Mouse (Mus musculus) CH12.LX (cell line): ENCODE results near the gene Tnik. TPM values are rescaled to one million over a fixed set of nuclear protein-coding genes. Genes with fewer than 3 reads are reported as not detected.

Experiments
- DNase-seq: peaks from one replicate; pipeline ENCODE4 v3.0.0-alpha.2; 2013; ENCODE audit errors: extremely low read depth
- H3K27ac ChIP-seq: 2 replicates; pipeline ENCODE4 v1.5.1; 2012; ENCODE audit warnings: low read depth, mild to moderate bottlenecking, control low read depth, moderate library complexity; ENCODE audit not compliant: insufficient read depth
- H3K27me3 ChIP-seq: replicated peaks from 2 replicates; pipeline ENCODE3; 2012; ENCODE audit warnings: inconsistent platforms
- H3K36me3 ChIP-seq, 2 experiments: replicated peaks in 1 of 2; 2 replicates each; pipeline versions ENCODE3 to v1.6.1; 2012; ENCODE audit warnings: inconsistent platforms in 1 of 2, low read length in 1 of 2, mild to moderate bottlenecking in 1 of 2, mixed read lengths in 1 of 2, moderate library complexity in 1 of 2; ENCODE audit not compliant: control insufficient read depth in 1 of 2, insufficient read depth in 1 of 2
- H3K4me1 ChIP-seq, 2 experiments: 2 replicates each; pipeline ENCODE4 v1.6.1; 2012; ENCODE audit warnings: inconsistent platforms in 1 of 2, moderate library complexity in 1 of 2; ENCODE audit not compliant: insufficient read depth in 2 of 2, control insufficient read depth in 1 of 2
- H3K4me2 ChIP-seq: 2 replicates; pipeline ENCODE4 v1.6.1; 2012; ENCODE audit warnings: low read depth, mild to moderate bottlenecking, control low read depth; ENCODE audit not compliant: poor library complexity, insufficient read depth, severe bottlenecking
- H3K4me3 ChIP-seq, 3 experiments: fragments of 150-350 bp in 1 of 3; sonication (generic) in 1 of 3; replicated peaks in 1 of 3; 2 replicates each; pipeline versions ENCODE3 to v1.5.1; 2011 to 2012; ENCODE audit warnings: low read depth in 2 of 3, low read length in 2 of 3, mild to moderate bottlenecking in 2 of 3, moderate library complexity in 2 of 3, control low read depth in 1 of 3, improper control_type of control experiment in 1 of 3, inconsistent platforms in 1 of 3, mixed read lengths in 1 of 3; ENCODE audit not compliant: poor library complexity in 1 of 3
- H3K79me2 ChIP-seq: replicated peaks from 2 replicates; pipeline ENCODE4 v1.6.1; 2012; ENCODE audit warnings: mild to moderate bottlenecking, moderate library complexity; ENCODE audit not compliant: control insufficient read depth, poor library complexity, insufficient read depth, severe bottlenecking; ENCODE audit errors: extremely low read depth
- H3K9ac ChIP-seq: 2 replicates; pipeline ENCODE4 v1.6.1; 2012; ENCODE audit warnings: low read depth, mild to moderate bottlenecking, control low read depth, moderate library complexity; ENCODE audit not compliant: insufficient read depth
- H3K9me3 ChIP-seq: replicated peaks from 2 replicates; pipeline ENCODE3; 2012; ENCODE audit warnings: low read length, inconsistent platforms, mixed read lengths
- CHD1 ChIP-seq: IDR thresholded peaks from 2 replicates; pipeline ENCODE4 v1.6.1; 2012; ENCODE audit warnings: low read depth, low read length, improper control_type of control experiment, inconsistent platforms
- CHD2 ChIP-seq: IDR thresholded peaks from 2 replicates; pipeline ENCODE4 v1.6.1; 2011; ENCODE audit warnings: low read length, improper control_type of control experiment
- CTCF ChIP-seq, 2 experiments: IDR thresholded peaks in 1 of 2; conservative IDR thresholded peaks in 1 of 2; 2 replicates each; pipeline ENCODE4 v1.5.1; 2011 to 2012; ENCODE audit warnings: low read depth in 2 of 2, low read length in 2 of 2, improper control_type of control experiment in 1 of 2, inconsistent platforms in 1 of 2, mild to moderate bottlenecking in 1 of 2, moderate library complexity in 1 of 2
- E2F4 ChIP-seq: IDR thresholded peaks from 2 replicates; pipeline ENCODE4 v1.6.1; 2011; ENCODE audit warnings: low read depth, low read length, improper control_type of control experiment; ENCODE audit not compliant: insufficient replicate concordance
- GABPA ChIP-seq: IDR thresholded peaks from 2 replicates; pipeline ENCODE4 v1.6.1; 2012; ENCODE audit warnings: low read depth, low read length, improper control_type of control experiment, inconsistent platforms; ENCODE audit not compliant: insufficient replicate concordance
- HCFC1 ChIP-seq: IDR thresholded peaks from 2 replicates; pipeline ENCODE4 v1.6.1; 2012; ENCODE audit warnings: low read depth, mild to moderate bottlenecking, inconsistent platforms, low read length, improper control_type of control experiment
- JUND ChIP-seq: conservative IDR thresholded peaks from 2 replicates; pipeline ENCODE4 v1.6.1; 2011; ENCODE audit warnings: low read depth, low read length, improper control_type of control experiment
- MAX ChIP-seq: IDR thresholded peaks from 2 replicates; pipeline ENCODE4 v1.6.1; 2011; ENCODE audit warnings: low read length, improper control_type of control experiment
- MAZ ChIP-seq: IDR thresholded peaks from 2 replicates; pipeline ENCODE4 v1.6.1; 2012; ENCODE audit warnings: low read depth, mild to moderate bottlenecking, inconsistent platforms, low read length, improper control_type of control experiment, moderate library complexity
- MYC ChIP-seq: IDR thresholded peaks from 2 replicates; pipeline ENCODE4 v1.6.1; 2011; ENCODE audit warnings: low read depth, mild to moderate bottlenecking, improper control_type of control experiment, low read length
- PAX5 ChIP-seq: IDR thresholded peaks from 2 replicates; pipeline ENCODE4 v1.6.1; 2012; ENCODE audit warnings: low read length, inconsistent platforms, mixed read lengths
- POLR2A ChIP-seq: IDR thresholded peaks from 2 replicates; pipeline ENCODE4 v1.6.1; 2011; ENCODE audit warnings: low read depth, mild to moderate bottlenecking, improper control_type of control experiment, low read length
- POLR2AphosphoS2 ChIP-seq: IDR thresholded peaks from 2 replicates; pipeline ENCODE4 v1.6.1; 2011; ENCODE audit warnings: low read depth, low read length, improper control_type of control experiment
- RAD21 ChIP-seq: IDR thresholded peaks from 2 replicates; pipeline ENCODE4 v1.6.1; 2011; ENCODE audit warnings: low read depth, mild to moderate bottlenecking, low read length, improper control_type of control experiment, moderate library complexity
- RCOR1 ChIP-seq: conservative IDR thresholded peaks from 2 replicates; pipeline ENCODE4 v1.6.1; 2012; ENCODE audit warnings: low read depth, mild to moderate bottlenecking, inconsistent platforms, low read length, improper control_type of control experiment
- SIN3A ChIP-seq: IDR thresholded peaks from 2 replicates; pipeline ENCODE4 v1.6.1; 2012; ENCODE audit warnings: low read length, improper control_type of control experiment, inconsistent platforms
- SMC3 ChIP-seq: IDR thresholded peaks from 2 replicates; pipeline ENCODE4 v1.6.1; 2011; ENCODE audit warnings: low read depth, low read length, improper control_type of control experiment
- TBP ChIP-seq: conservative IDR thresholded peaks from 2 replicates; pipeline ENCODE4 v1.6.1; 2011; ENCODE audit warnings: low read depth, low read length, improper control_type of control experiment
- UBTF ChIP-seq: IDR thresholded peaks from 2 replicates; pipeline ENCODE4 v1.6.1; 2012; ENCODE audit warnings: low read depth, mild to moderate bottlenecking, inconsistent platforms, low read length, improper control_type of control experiment, moderate library complexity
- USF1 ChIP-seq: IDR thresholded peaks from 2 replicates; pipeline ENCODE4 v1.6.1; 2014; ENCODE audit warnings: low read depth, mild to moderate bottlenecking, inconsistent platforms, low read length, improper control_type of control experiment
- USF2 ChIP-seq: conservative IDR thresholded peaks from 2 replicates; pipeline ENCODE4 v1.6.1; 2011; ENCODE audit warnings: low read depth, low read length, improper control_type of control experiment
- ZC3H11A ChIP-seq: IDR thresholded peaks from 2 replicates; pipeline ENCODE4 v1.6.1; 2012; ENCODE audit warnings: low read depth, mild to moderate bottlenecking, inconsistent platforms, low read length, improper control_type of control experiment
- ZKSCAN1 ChIP-seq: IDR thresholded peaks from 2 replicates; pipeline ENCODE4 v1.6.1; 2012; ENCODE audit warnings: low read depth, inconsistent platforms, low read length, improper control_type of control experiment, borderline replicate concordance
- ZMIZ1 ChIP-seq: IDR thresholded peaks from 2 replicates; pipeline ENCODE4 v1.6.1; 2012; ENCODE audit warnings: low read depth, mild to moderate bottlenecking, inconsistent platforms, low read length, improper control_type of control experiment
- ZNF384 ChIP-seq: IDR thresholded peaks from 2 replicates; pipeline ENCODE4 v1.6.1; 2012; ENCODE audit warnings: low read depth, low read length, improper control_type of control experiment, inconsistent platforms
- dilution Hi-C: fragments of 300-500 bp; cut with MboI; formaldehyde crosslinking; loops from 2 replicates; pipeline ENCODE4 v1.14.3; 2020; ENCODE audit warnings: low sequenced_read_pairs; ENCODE audit not compliant: extremely low pct_unique_long_range_greater_than_20kb, extremely low pct_ligation_motif_present
- in situ Hi-C: fragments of 300-500 bp; cut with MboI; formaldehyde crosslinking; loops from 3 replicates; pipeline ENCODE4 v1.14.3; 2019; ENCODE audit warnings: low sequenced_read_pairs, low pct_ligation_motif_present, low pct_unique_long_range_greater_than_20kb, mixed read lengths
- polyA plus RNA-seq: library from polyadenylated mRNA; unstranded; fragments of >175 nt; gene quantifications from 2 replicates; pipeline ENCODE4 v1.2.1, GENCODE M21; 2012; ENCODE audit warnings: low read depth; ENCODE audit not compliant: insufficient read length
- total RNA-seq, 2 experiments: library from RNA; depleted of rRNA; stranded (reverse); fragments of 300-350 nt in 1 of 2; fragments of >200 nt in 1 of 2; gene quantifications; 2 replicates each; pipeline ENCODE4 v1.2.3; 2012 to 2014

The Tnik gene
- total and polyA plus RNA-seq, 3 experiments: 0.08 TPM; not detected in 2

GRCm38 (mm10) chr3:28543380-28543984 lies 280.5 kb downstream of the Tnik start:
- H3K4me2 ChIP-seq: no peak overlapping the region
- DNase-seq: no peak
- H3K79me2 ChIP-seq: no peaks in the 10 kb centered on the region
- H3K9me3 ChIP-seq: peaks cover 58% of the 10 kb centered on the region
- H3K27me3 ChIP-seq: no peaks in the 10 kb centered on the region
- H3K9ac ChIP-seq: no peak overlapping the region
- dilution Hi-C loops: no loop called here
- no peaks in the 10 kb centered on the region for H3K36me3 ChIP-seq
- H3K4me1 ChIP-seq: no peaks in the 10 kb centered on the region
- in situ Hi-C loops: no loop called here
- no peak overlapping the region for H3K4me3 ChIP-seq
- no peak overlapping the region for H3K27ac ChIP-seq
- TF ChIP-seq PAX5 (no peak), CTCF (conservative IDR thresholded peaks at IDR 0.05 in 1 of 2, IDR thresholded peaks at IDR 0.05 in 1 of 2; ENCODE audit: low read depth in 2 of 2, low read length in 2 of 2) (no peak), POLR2AphosphoS2 (no peak), ZKSCAN1 (no peak), POLR2A (no peak), MAZ (no peak), UBTF (no peak), USF2 (no peak), SMC3 (no peak), RAD21 (no peak), E2F4 (no peak), USF1 (no peak), RCOR1 (no peak), CHD1 (no peak), SIN3A (no peak), ZNF384 (no peak)
- TF ChIP-seq, all 38 proteins: peak for 0

GRCm38 (mm10) chr3:28544345-28544869 lies 281.4 kb downstream of the Tnik start:
- Histone ChIP-seq H3K27me3 (no peaks in the 10 kb centered on the region), H3K9me3 (peaks cover 58% of the 10 kb centered on the region), H3K79me2 (no peaks in the 10 kb centered on the region), H3K9ac (no peak overlapping the region)
- TF ChIP-seq RCOR1 (no peak), ZNF384 (no peak), MAX (no peak), ZC3H11A (no peak), MYC (no peak), MAZ (no peak), TBP (no peak), JUND (no peak), HCFC1 (no peak), GABPA (no peak), ZMIZ1 (no peak), CHD2 (no peak), SIN3A (no peak)
- TF ChIP-seq, all 38 proteins: peak for 0
- DNase-seq: no peak
- H3K4me2 ChIP-seq: no peak overlapping the region
- H3K36me3 ChIP-seq: no peaks in the 10 kb centered on the region
- in situ Hi-C loops (no loop called here), dilution Hi-C loops (no loop called here)
- H3K4me3 ChIP-seq: no peak overlapping the region
- no peak overlapping the region for H3K27ac ChIP-seq
- no peaks in the 10 kb centered on the region for H3K4me1 ChIP-seq
